Mouse (Mus musculus) layer of hippocampus, adult 9-11 months (tissue): ENCODE measurements at regions not wholly inside any gene's neighbourhood (a gene's known extent, or its start where the extent isn't known, plus 50 kb on each side); places are given as distances from the start of the nearest gene placed in this dataset.

ENCODE experiments used
- DNase-seq: peaks from one replicate; pipeline ENCODE4 v3.0.0; 2022

GRCm38 (mm10) chr14:18391824-18392486, 60.3 kb upstream of the Ube2e1 start:
- DNase-seq = no peak

GRCm38 (mm10) chr14:18389390-18389789, 57.7 kb upstream of the Ube2e1 start:
- DNase-seq = no peak

- peak; percentile 18 for DNase-seq
Measured at GRCm38 (mm10) chr14:18385953-18386668, 54.5 kb upstream of the Ube2e1 start.
